Mouse (Mus musculus) lung, adult 2 months (tissue): ENCODE data around the gene Mat1a.

Experiments used
- CTCF ChIP-seq: fragments of 200-500 bp; IDR thresholded peaks from 2 replicates; pipeline ENCODE4 v1.5.1; 2011; ENCODE audit warnings: mild to moderate bottlenecking, low read length, control low read depth; ENCODE audit not compliant: insufficient read depth
- POLR2A ChIP-seq: fragments of 200-500 bp; IDR thresholded peaks from 2 replicates; pipeline ENCODE4 v1.6.1; 2011; ENCODE audit warnings: low read depth, mild to moderate bottlenecking, control low read depth, low read length, borderline replicate concordance; ENCODE audit errors: extremely low read depth

DNA sequence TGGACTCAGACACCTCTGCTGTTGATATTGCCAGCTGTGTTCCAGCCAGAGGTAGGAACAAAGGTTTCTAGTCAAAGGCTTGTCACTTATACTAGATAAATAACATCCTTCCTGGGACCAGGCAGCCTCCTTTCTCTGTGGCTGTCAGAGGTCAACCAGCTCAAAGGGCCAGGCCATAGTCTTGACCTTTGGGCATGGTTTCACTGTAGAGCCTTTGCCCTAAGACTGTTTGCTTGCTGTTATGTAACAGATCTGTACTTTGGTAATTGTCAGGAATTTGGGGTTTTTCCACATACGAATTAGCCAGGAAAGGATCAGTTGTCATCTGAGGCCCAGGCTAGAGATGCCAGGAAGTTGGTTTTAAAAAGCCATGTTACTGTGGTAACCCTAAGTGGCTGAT lies 55.9 kb downstream of the Mat1a start:
- TF ChIP-seq CTCF: no peak
- no peak for TF ChIP-seq POLR2A
